Mouse (Mus musculus) cortical plate, adult 2 months (tissue): ENCODE data around the gene Mocs1.

ENCODE experiments used
- CTCF ChIP-seq: fragments of 200-500 bp; IDR thresholded peaks from 2 replicates; pipeline ENCODE4 v1.5.1; 2011; ENCODE audit warnings: mild to moderate bottlenecking, control low read depth, low read length; ENCODE audit not compliant: insufficient read depth; ENCODE audit errors: extremely low read depth
- POLR2A ChIP-seq: fragments of 200-500 bp; IDR thresholded peaks from 2 replicates; pipeline ENCODE4 v1.6.1; 2011; ENCODE audit warnings: mild to moderate bottlenecking, low read length, control low read depth; ENCODE audit not compliant: insufficient read depth; ENCODE audit errors: extremely low read depth

DNA sequence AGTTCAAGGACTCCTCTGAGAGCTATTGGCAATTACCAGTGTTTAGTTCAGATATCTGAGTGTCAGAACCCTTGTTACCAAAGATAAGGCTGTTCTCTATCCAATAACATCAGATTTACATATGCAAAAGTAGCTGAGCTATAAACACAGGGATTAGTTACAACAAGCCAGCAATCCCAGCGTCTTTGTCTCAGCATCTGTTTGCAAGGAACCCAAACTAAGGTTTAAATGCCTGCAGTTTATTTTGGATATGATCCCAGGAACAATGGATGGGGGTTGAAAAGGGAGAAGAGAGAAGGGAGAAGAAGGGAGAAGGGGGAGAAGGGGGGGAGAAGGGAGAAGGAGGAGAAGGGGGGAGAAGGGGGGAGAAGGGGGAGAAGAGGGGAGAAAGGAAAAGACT lies 35.4 kb upstream of the Mocs1 start:
- TF ChIP-seq POLR2A (no peak), CTCF (no peak)
